Mouse (Mus musculus) G1E (cell line): ENCODE results near the gene Gm9913. TPM values are rescaled to one million over a fixed set of nuclear protein-coding genes. Genes with fewer than 3 reads are reported as not detected.

Experiments
- ATAC-seq: 2 replicates; pipeline ENCODE4 v1.8.0; 2016; ENCODE audit warnings: mild to moderate bottlenecking; ENCODE audit not compliant: insufficient number of reproducible peaks, poor library complexity, low FRiP score, severe bottlenecking; ENCODE audit errors: extremely low read depth
- DNase-seq: peaks from one replicate; pipeline ENCODE4 v3.0.0; 2012; ENCODE audit warnings: low spot score
- H3K27me3 ChIP-seq: 2 replicates; pipeline ENCODE4 v1.6.1; 2012; ENCODE audit warnings: mild to moderate bottlenecking, low read length, inconsistent platforms; ENCODE audit not compliant: insufficient read depth
- H3K36me3 ChIP-seq: replicated peaks from 2 replicates; pipeline ENCODE3; 2012; ENCODE audit warnings: mild to moderate bottlenecking, inconsistent platforms
- H3K4me1 ChIP-seq: 2 replicates; pipeline ENCODE4 v1.6.1; 2012; ENCODE audit warnings: low read depth, low read length, inconsistent platforms, mixed read lengths; ENCODE audit not compliant: insufficient read depth
- H3K4me3 ChIP-seq: 2 replicates; pipeline ENCODE4 v1.5.1; 2012; ENCODE audit warnings: low read depth, mild to moderate bottlenecking, inconsistent platforms, low read length, moderate library complexity, mixed read lengths
- H3K9me3 ChIP-seq: replicated peaks from 2 replicates; pipeline ENCODE4 v1.6.1; 2012; ENCODE audit warnings: inconsistent platforms
- CTCF ChIP-seq: IDR thresholded peaks from 2 replicates; pipeline ENCODE4 v1.5.1; 2012; ENCODE audit warnings: low read depth, low read length, inconsistent platforms, mixed read lengths
- GATA1 ChIP-seq: IDR thresholded peaks from 2 replicates; pipeline ENCODE4 v1.6.1; 2012; ENCODE audit warnings: borderline replicate concordance, low read length, inconsistent platforms, mixed read lengths
- GATA2 ChIP-seq: IDR thresholded peaks from 2 replicates; pipeline ENCODE4 v1.6.1; 2012; ENCODE audit warnings: low read depth, low read length, inconsistent platforms, borderline replicate concordance
- POLR2AphosphoS5 ChIP-seq: IDR thresholded peaks from 2 replicates; pipeline ENCODE4 v1.6.1; 2012; ENCODE audit warnings: low read depth, low read length, inconsistent platforms; ENCODE audit not compliant: insufficient replicate concordance
- TAL1 ChIP-seq: conservative IDR thresholded peaks from 2 replicates; pipeline ENCODE4 v1.6.1; 2012; ENCODE audit warnings: low read depth, low read length, inconsistent platforms, mixed read lengths
- polyA plus RNA-seq: library from polyadenylated mRNA; stranded (reverse); fragments of >175 nt; gene quantifications from 2 replicates; pipeline ENCODE4 v1.2.3, GENCODE M21; 2012
- total RNA-seq, 2 experiments: library from RNA; stranded (forward) in 1 of 2; stranded (reverse) in 1 of 2; fragments of 200-1000 nt in 1 of 2; fragments of >200 nt in 1 of 2; fragmentation: Nextera tagmentation in 1 of 2; gene quantifications; 2 replicates each; pipeline ENCODE4 v1.2.3; 2014 to 2017

The Gm9913 gene
- not detected in 2 replicates for total RNA-seq (2014; fragmentation: Nextera tagmentation)
- total RNA-seq (2017): not detected in 2 replicates
- polyA plus RNA-seq: not detected in 2 replicates

DNA sequence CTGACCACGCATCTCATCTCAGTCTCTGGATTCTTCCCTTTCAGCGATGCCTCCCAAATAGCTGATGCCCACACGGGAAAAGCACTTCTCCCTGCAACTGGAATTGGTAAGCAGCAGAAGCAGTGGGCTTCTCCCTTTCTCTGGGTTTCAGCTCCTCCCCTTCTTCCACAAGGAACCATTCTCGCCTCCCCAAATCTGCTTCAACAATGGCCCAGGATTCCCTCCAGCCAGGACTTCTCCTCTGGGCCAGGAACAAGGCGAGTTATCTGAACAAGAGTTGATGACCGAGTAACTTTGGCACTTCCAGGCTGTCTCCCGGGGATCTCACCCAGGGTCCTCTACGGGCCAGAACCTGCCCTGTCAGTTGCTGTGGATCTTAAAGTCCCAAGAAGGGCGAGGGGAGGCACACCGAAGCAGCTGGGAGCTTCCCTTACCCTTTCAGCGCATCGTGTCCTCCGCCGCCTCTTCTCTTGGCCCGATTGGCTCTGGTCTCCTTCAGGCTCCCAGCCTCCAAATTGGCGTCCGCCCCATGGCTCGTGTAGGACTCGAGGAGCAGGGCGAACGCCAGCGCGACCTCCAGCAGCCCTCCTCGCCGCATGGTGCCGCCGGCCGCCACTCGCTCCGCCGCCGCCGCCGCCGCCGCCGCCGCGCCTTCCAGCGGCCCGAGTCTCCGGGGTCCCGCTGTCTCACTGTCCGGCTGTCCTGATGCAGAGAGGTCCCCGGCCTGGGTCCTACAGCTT lies at the start of gene Gm9913:
Gene Gm9913, plus strand, starts transcription at position 84 of the 740 bp plus-strand sequence.
- no peak for ATAC-seq

DNA sequence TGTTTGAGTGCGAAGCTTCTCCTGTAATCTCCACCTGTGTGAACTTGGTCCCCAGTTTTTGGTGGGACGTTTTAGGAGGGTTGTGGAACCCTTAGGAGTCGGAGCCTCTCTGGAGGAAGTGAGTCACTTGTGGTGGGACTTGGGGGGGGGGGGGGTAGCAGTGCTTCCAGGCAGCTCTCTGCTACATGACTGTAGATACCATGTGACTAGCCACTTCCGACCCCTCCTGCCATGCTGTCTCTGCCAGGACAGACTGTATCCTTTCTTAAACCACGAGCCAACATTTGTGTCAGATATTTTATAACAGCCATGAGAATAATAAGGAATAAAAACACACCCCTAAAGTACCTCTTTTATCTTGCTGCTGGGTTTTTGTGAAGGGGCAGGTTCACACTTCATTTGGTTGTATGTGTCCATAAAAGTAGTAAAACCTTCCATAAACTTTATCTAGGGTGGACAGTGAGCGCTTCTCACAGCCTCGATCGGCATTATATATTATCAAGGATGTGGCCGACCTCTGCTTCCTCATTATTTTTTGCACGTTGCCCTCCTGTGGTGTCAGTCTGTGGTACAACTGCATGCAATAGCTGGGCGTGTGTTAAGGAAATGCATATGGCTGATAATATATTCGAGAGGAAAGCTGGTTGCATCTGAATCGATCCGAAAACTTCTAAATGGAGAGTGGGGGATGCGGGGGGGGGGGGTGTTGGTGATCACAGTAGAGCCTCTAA lies 48.7 kb upstream of the Gm9913 start:
- Histone ChIP-seq H3K4me3 (no peak overlapping the region), H3K27me3 (no peaks in the 10 kb centered on the region; the same call in 1 of the 2 replicates), H3K36me3 (no peaks in the 10 kb centered on the region), H3K4me1 (0 out of 2 replicates have a peak, but pooled peaks cover 2% of the 10 kb centered on the region), H3K9me3 (no peaks in the 10 kb centered on the region)
- no peak for ATAC-seq
- TF ChIP-seq TAL1 (no peak), CTCF (no peak)
- DNase-seq: no peak

More for the DNA sequence above, at the start of gene Gm9913:
- TF ChIP-seq GATA1 (no peak), TAL1 (no peak), GATA2 (no peak), CTCF (no peak), POLR2AphosphoS5 (no peak)
- H3K36me3 ChIP-seq: no peaks in the 10 kb centered on the region
- H3K9me3 ChIP-seq: peaks cover 9% of the 10 kb centered on the region
- DNase-seq: no peak
- no peak within 1 kb of the TSS for H3K4me3 ChIP-seq
- H3K4me1 ChIP-seq: no peaks in the 10 kb centered on the region
- H3K27me3 ChIP-seq: peaks cover 63% of the 10 kb centered on the region

- no peaks in the 10 kb centered on the region for H3K36me3 ChIP-seq
- no peak for DNase-seq
- no peak for TF ChIP-seq POLR2AphosphoS5
- no peak for TF ChIP-seq GATA1
- no peak for TF ChIP-seq CTCF
- TF ChIP-seq GATA2: no peak
- no peak for TF ChIP-seq TAL1
- H3K27me3 ChIP-seq: no peaks in the 10 kb centered on the region; the same call in 1 of the 2 replicates
- no peak overlapping the region for H3K4me3 ChIP-seq
- H3K9me3 ChIP-seq: no peaks in the 10 kb centered on the region
- H3K4me1 ChIP-seq: 0 out of 2 replicates have a peak, but pooled peaks cover 2% of the 10 kb centered on the region
- no peak for ATAC-seq
Observed at GRCm38 (mm10) chr2:125459087-125459486, 45.8 kb upstream of the Gm9913 start.

DNA sequence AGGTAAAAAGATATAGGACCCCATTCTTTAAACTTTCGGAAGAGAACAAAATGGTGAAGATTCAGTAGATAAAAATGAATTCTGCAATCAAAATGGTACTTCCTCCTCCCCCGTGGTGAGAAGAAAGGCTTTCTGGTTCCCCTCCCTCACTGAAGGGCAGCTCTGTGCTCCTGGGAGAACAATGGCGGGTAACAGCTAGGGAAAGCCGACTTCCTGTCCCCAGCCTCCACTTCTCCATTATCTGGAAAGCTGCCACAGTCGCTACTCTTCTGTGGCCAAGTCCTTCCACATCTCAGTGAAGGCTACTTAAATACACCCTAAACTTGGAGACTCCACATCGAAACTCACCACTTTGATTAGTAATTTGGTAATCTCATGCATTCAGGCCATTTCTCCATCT lies 40.9 kb upstream of the Gm9913 start:
- Histone ChIP-seq H3K36me3 (no peaks in the 10 kb centered on the region), H3K9me3 (no peaks in the 10 kb centered on the region), H3K4me3 (no peak overlapping the region), H3K27me3 (peaks cover 5% of the 10 kb centered on the region; the same call in 1 of the 2 replicates), H3K4me1 (no peaks in the 10 kb centered on the region)
- no peak for DNase-seq
- no peak for ATAC-seq
- TF ChIP-seq CTCF (no peak), GATA1 (no peak), GATA2 (no peak), POLR2AphosphoS5 (no peak), TAL1 (no peak)

DNA sequence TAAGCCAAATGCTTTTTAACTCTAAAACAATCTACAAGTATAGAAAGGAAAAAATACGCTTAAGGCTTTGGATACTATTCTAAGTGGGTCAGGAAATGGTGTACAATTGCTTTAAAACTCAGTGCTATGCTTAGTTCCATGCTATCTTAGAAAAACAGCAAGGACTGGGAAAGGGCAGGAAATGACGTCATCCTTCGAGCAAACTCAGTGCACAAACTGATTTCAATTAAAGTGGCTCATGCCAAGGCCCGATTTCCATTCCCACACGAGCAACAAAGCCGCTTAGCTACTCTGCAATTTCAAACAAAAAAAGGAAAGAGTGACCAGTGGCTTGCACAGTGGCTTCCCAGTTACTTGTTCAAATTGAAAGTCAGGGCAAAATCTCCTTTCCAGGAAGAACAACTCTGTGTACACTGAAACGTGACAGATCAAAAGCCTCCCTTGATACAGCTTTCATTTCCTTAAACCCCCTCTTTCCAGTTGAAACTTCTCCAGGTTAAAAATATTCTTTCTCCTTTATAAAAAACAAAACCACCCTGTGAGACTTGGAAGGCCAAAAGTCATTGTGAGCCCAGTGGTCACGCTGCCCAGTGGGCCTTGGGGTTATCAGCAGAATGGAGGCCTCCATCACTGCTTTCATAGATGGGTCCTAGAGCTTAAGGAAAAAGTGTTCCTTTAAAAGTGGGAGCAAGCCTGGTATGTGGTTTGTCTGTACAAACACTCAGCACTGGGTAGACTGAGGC lies 34.2 kb upstream of the Gm9913 start:
- H3K27me3 ChIP-seq: peaks cover 11% of the 10 kb centered on the region; the same call in 1 of the 2 replicates
- TF ChIP-seq GATA1: no peak
- no peak for TF ChIP-seq TAL1
- TF ChIP-seq POLR2AphosphoS5: no peak
- no peak for TF ChIP-seq CTCF
- TF ChIP-seq GATA2: no peak
- DNase-seq (no peak), ATAC-seq (no peak)
- no peaks in the 10 kb centered on the region for H3K9me3 ChIP-seq
- no peaks in the 10 kb centered on the region for H3K36me3 ChIP-seq
- H3K4me3 ChIP-seq: no peak overlapping the region
- peaks cover 3% of the 10 kb centered on the region; the same call in 1 of the 2 replicates for H3K4me1 ChIP-seq
